Mouse (Mus musculus) bone marrow macrophage, adult 2 months (primary cell): Measurements from ENCODE around the gene Ddi1. TPM values are rescaled to one million over a fixed set of nuclear protein-coding genes. Genes with fewer than 3 reads are reported as not detected.
"Not testable (repeated sequence)": the region's sequence is repeated elsewhere in the genome, so short reads cannot be mapped to it uniquely, and the experiment has no call there.

Source experiments
- H3K27ac ChIP-seq: 2 replicates; pipeline ENCODE4 v1.5.1; 2012; ENCODE audit warnings: low read depth, low read length; ENCODE audit not compliant: insufficient read depth
- H3K4me1 ChIP-seq: 2 replicates; pipeline ENCODE4 v1.6.1; 2012; ENCODE audit warnings: low read length; ENCODE audit not compliant: control insufficient read depth, insufficient read depth
- H3K4me3 ChIP-seq: 2 replicates; pipeline ENCODE4 v1.5.1; 2012; ENCODE audit warnings: mild to moderate bottlenecking, low read length, moderate library complexity; ENCODE audit not compliant: insufficient read depth
- CTCF ChIP-seq: IDR thresholded peaks from 2 replicates; pipeline ENCODE4 v1.5.1; 2012; ENCODE audit warnings: low read depth, mild to moderate bottlenecking, low read length, moderate library complexity
- POLR2A ChIP-seq: IDR thresholded peaks from 2 replicates; pipeline ENCODE4 v1.6.1; 2012; ENCODE audit warnings: mild to moderate bottlenecking, low read depth, low read length, borderline replicate concordance
- polyA plus RNA-seq: library from polyadenylated mRNA; stranded (reverse); fragments of >200 nt; gene quantifications from 2 replicates; pipeline ENCODE4 v1.2.4, GENCODE M21; 2012; ENCODE audit not compliant: missing spikeins, insufficient read depth, insufficient read length

The Ddi1 gene
- polyA plus RNA-seq, 1 experiment: not detected

DNA sequence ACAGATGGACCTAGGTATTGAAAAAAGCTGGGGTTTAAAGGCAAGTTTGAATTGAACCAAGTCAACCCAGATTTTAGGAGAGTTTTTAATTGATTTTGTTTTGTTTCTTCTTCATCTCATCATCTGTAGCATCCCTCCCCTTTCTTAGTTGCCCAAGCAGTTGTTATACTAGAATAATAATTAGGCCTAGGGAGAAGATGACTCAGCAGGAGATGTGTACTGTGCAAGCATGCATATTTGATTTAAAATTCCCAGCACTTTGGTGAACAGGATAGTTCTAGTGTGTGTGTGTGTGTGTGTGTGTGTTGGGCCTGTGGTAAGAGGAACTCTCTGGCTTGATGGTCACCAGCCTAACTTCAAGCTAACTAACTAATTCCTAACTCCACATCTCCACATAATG, 12.6 kb downstream of the Ddi1 start:
- TF ChIP-seq POLR2A (no peak), CTCF (no peak)
- Histone ChIP-seq H3K4me3 (no peak overlapping the region), H3K27ac (no peak overlapping the region), H3K4me1 (no peaks in the 10 kb centered on the region)

DNA sequence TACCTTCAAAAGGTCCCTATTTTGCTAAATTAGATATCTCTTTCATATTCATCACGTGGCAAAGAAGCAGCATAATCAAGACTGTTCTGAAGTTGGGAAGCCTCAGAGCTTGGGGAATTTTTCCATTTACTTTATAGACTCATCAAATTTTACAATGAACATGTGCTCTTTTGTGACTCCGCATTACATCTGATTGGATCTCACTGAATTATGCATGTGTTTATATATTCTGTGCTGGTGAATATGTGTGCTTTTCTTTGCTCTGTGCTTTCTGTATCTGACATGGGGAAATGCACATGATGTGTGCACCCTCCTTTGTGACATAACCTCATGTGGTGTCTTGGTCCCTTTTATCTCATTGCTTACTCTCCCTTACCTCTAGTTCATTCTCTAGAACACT, 17.7 kb downstream of the Ddi1 start:
- Histone ChIP-seq H3K27ac (no peak overlapping the region), H3K4me1 (no peaks in the 10 kb centered on the region), H3K4me3 (no peak overlapping the region)
- TF ChIP-seq POLR2A (no peak), CTCF (no peak)

DNA sequence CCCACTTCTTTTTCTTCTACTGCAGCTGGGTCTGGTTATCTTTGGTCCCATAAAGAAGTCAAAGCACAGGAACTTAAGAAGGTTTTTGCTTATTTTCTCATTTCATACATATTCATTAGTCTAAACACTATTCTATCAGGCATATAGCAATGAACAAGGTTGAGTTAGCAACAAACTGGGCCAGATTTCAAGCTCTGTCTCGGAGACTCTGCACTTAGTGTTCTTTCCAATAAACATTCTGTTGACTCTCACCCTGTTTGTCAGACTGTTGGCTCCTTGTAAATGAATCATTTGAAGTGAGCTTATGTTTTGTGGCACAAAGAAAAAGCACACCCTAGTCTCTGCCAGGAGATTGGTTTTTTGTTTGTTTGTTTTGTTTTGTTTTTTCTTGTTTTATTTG, 19.3 kb downstream of the Ddi1 start:
- TF ChIP-seq POLR2A: no peak
- no peak for TF ChIP-seq CTCF
- H3K27ac ChIP-seq: no peak overlapping the region
- H3K4me3 ChIP-seq: no peak overlapping the region
- no peaks in the 10 kb centered on the region for H3K4me1 ChIP-seq

DNA sequence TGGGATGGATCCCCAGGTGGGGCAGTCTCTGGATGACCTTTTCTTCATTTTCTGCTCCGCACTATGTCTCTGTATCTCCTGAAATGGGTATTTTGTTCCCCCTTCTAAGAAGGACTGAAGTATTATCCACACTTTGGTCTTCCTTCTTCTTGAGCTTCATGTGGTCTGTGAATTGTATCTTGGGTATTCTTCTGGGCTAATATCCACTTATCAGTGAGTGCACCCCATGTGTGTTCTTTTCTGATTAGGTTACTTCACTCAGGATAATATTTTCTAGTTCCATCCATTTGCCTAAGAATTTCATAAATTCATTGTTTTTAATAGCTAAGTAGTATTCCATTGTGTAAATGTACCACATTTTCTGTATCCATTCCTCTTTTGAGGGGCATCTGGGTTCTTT, 33.7 kb downstream of the Ddi1 start:
- not testable (repeated sequence) for H3K27ac ChIP-seq, H3K4me3 ChIP-seq, H3K4me1 ChIP-seq

DNA sequence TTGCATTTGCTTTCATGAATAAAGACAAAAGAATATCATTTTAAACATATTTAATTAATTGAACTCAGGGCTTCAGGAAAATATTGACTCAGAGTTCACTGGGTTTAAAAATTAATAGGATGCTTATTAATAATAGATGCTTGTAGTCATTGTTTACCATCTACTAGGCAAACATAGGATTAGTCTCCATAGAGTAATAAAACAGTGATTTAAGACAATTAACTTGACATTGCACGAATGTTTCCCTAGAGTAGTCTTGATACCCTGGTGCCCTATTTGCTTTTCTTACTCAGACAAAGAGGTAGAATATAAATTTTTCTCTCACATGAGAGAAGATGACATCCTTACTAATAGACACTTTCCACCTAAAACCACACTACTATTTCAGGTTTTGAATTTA, 52.1 kb downstream of the Ddi1 start:
- no peaks in the 10 kb centered on the region for H3K4me1 ChIP-seq
- H3K27ac ChIP-seq: no peak overlapping the region
- no peak overlapping the region for H3K4me3 ChIP-seq
- TF ChIP-seq POLR2A: no peak

- Histone ChIP-seq H3K4me1 (no peaks in the 10 kb centered on the region), H3K27ac (no peak overlapping the region), H3K4me3 (no peak overlapping the region)
- TF ChIP-seq POLR2A (no peak), CTCF (no peak)
These were observed 56.8 kb downstream of the Ddi1 start for GRCm38 (mm10) chr9:6212862-6213261.

Other genes with a start within 250 kb of the Ddi1 start
- not detected in 2 replicates for gene Pdgfd, start 101.3 kb downstream of the Ddi1 start, polyA plus RNA-seq